Mouse (Mus musculus): ENCODE measurements around the gene Cbarp. TPM values are rescaled to one million over a fixed set of nuclear protein-coding genes. Genes with fewer than 3 reads are reported as not detected.
"Not testable (repeated sequence)": the region's sequence is repeated elsewhere in the genome, so short reads cannot be mapped to it uniquely, and the experiment has no call there.

Gene Cbarp
- polyA plus RNA-seq, 1 experiment = 1.5 TPM

DNA sequence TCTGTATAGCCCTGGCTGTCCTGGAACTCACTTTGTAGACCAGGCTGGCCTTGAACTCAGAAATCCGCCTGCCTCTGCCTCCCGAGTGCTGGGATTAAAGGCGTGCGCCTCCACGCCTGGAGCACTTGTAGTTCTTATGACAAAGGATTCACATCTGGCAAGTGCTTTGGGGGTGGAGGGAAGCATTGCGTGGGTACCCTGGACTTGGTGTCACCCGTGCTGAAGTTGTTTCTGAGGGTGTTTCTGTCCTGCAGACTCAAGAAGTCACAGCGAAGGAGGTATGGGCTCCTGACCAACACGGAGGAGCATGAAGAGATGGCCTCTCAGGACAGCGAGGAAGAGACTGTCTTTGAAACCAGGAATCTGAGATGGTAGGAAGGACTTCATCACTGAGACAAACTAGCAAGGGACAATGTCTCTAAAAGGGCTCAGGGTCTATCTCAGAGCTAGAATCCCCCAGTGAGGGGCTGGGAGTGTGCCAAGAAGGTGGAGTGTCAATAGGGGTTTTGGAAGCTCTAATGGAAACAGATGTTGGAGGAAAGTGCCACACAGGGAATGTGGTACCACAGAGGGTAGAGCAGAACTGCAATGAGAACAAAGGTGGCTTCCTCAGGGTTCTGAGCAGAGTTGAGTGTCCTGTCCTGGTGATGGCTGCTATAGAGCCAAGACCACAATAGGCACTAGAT lies 33.5 kb upstream of the Cbarp start:
- no peak overlapping the region for H3K27ac ChIP-seq (replicated peaks; ENCODE audit: low read depth, low read length)
- peaks cover 4% of the 10 kb centered on the region; the same call in 1 of the 2 replicates for H3K4me1 ChIP-seq (ENCODE audit: control insufficient read depth, insufficient read depth, insufficient read length, low read length)
- no peak overlapping the region for H3K4me3 ChIP-seq (ENCODE audit: insufficient read depth, low read depth, low read length)

GRCm38 (mm10) chr10:80173358-80173757 lies 32.7 kb upstream of the Cbarp start:
- peak overlapping the region; percentile 82 for H3K4me3 ChIP-seq (ENCODE audit: insufficient read depth, low read depth, low read length)
- peaks cover 4% of the 10 kb centered on the region; the same call in 1 of the 2 replicates for H3K4me1 ChIP-seq (ENCODE audit: control insufficient read depth, insufficient read depth, insufficient read length, low read length)
- H3K27ac ChIP-seq (replicated peaks; ENCODE audit: low read depth, low read length) = peak overlapping the region; percentile 49

- Histone ChIP-seq H3K4me3 (ENCODE audit: insufficient read depth, low read depth, low read length) (peak within 1 kb of the TSS; percentile 82), H3K27ac (replicated peaks; ENCODE audit: low read depth, low read length) (peak within 1 kb of the TSS; percentile 84), H3K4me1 (ENCODE audit: control insufficient read depth, insufficient read depth, insufficient read length, low read length) (peaks cover 4% of the 10 kb centered on the region; the same call in 1 of the 2 replicates)
These were observed 32.1 kb upstream of the Cbarp start, which contains the start of gene 1600002K03Rik for GRCm38 (mm10) chr10:80172527-80173292. 1600002K03Rik (plus strand) TSS chr10:80172944.

GRCm38 (mm10) chr10:80171760-80172526 lies 31.3 kb upstream of the Cbarp start:
- Histone ChIP-seq H3K27ac (replicated peaks; ENCODE audit: low read depth, low read length) (no peak overlapping the region; the same call in 1 of the 2 replicates), H3K4me1 (ENCODE audit: control insufficient read depth, insufficient read depth, insufficient read length, low read length) (peaks cover 4% of the 10 kb centered on the region; the same call in 1 of the 2 replicates), H3K4me3 (ENCODE audit: insufficient read depth, low read depth, low read length) (no peak overlapping the region; the same call in 1 of the 2 replicates)

DNA sequence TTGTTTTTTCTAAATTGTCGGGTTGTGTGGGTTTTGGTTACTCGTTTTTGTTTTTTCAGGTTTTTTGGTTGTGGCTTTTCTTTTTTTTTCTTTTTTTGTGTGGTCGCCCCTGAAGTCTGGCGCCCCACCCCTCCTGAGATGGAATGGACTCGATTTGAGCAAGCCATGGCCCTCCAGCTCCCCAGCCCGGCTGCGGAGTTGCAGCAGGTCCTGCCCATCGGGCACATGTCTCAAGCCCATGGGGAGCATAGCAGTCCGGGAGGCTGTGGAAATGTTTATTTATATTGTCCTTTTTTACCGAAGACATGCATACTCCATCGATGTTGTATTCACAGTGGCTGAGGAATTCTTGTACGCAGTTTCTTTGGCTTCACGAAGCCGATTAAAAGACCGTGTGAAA lies 30.6 kb upstream of the Cbarp start:
- H3K4me3 ChIP-seq (ENCODE audit: insufficient read depth, low read depth, low read length) = no peak overlapping the region
- no peak overlapping the region for H3K27ac ChIP-seq (replicated peaks; ENCODE audit: low read depth, low read length)
- peaks cover 4% of the 10 kb centered on the region; the same call in 1 of the 2 replicates for H3K4me1 ChIP-seq (ENCODE audit: control insufficient read depth, insufficient read depth, insufficient read length, low read length)

GRCm38 (mm10) chr10:80170601-80171021 lies 30.0 kb upstream of the Cbarp start:
- Histone ChIP-seq H3K27ac (replicated peaks; ENCODE audit: low read depth, low read length) (no peak overlapping the region), H3K4me3 (ENCODE audit: insufficient read depth, low read depth, low read length) (no peak overlapping the region), H3K4me1 (ENCODE audit: control insufficient read depth, insufficient read depth, insufficient read length, low read length) (peaks cover 4% of the 10 kb centered on the region; the same call in 1 of the 2 replicates)

GRCm38 (mm10) chr10:80170052-80170451 lies 29.4 kb upstream of the Cbarp start:
- Histone ChIP-seq H3K4me3 (ENCODE audit: insufficient read depth, low read depth, low read length) (no peak overlapping the region), H3K4me1 (ENCODE audit: control insufficient read depth, insufficient read depth, insufficient read length, low read length) (peaks cover 4% of the 10 kb centered on the region; the same call in 1 of the 2 replicates)

GRCm38 (mm10) chr10:80169651-80170050 lies 29.0 kb upstream of the Cbarp start:
- Histone ChIP-seq H3K4me3 (ENCODE audit: insufficient read depth, low read depth, low read length) (no peak overlapping the region), H3K27ac (replicated peaks; ENCODE audit: low read depth, low read length) (no peak overlapping the region), H3K4me1 (ENCODE audit: control insufficient read depth, insufficient read depth, insufficient read length, low read length) (peaks cover 4% of the 10 kb centered on the region; the same call in 1 of the 2 replicates)

More at GRCm38 (mm10) chr10:80170052-80170451, 29.4 kb upstream of the Cbarp start:
- no peak overlapping the region for H3K27ac ChIP-seq (replicated peaks; ENCODE audit: low read depth, low read length)

GRCm38 (mm10) chr10:80169070-80169469 lies 28.4 kb upstream of the Cbarp start:
- no peak overlapping the region for H3K27ac ChIP-seq (replicated peaks; ENCODE audit: low read depth, low read length)
- no peak overlapping the region for H3K4me3 ChIP-seq (ENCODE audit: insufficient read depth, low read depth, low read length)
- peaks cover 7% of the 10 kb centered on the region; the same call in 1 of the 2 replicates for H3K4me1 ChIP-seq (ENCODE audit: control insufficient read depth, insufficient read depth, insufficient read length, low read length)

GRCm38 (mm10) chr10:80168038-80168661 lies 27.5 kb upstream of the Cbarp start:
- Histone ChIP-seq H3K4me3 (ENCODE audit: insufficient read depth, low read depth, low read length) (peak overlapping the region; percentile 87), H3K27ac (replicated peaks; ENCODE audit: low read depth, low read length) (peak overlapping the region; percentile 82), H3K4me1 (ENCODE audit: control insufficient read depth, insufficient read depth, insufficient read length, low read length) (peaks cover 12% of the 10 kb centered on the region; the same call in 1 of the 2 replicates)

DNA sequence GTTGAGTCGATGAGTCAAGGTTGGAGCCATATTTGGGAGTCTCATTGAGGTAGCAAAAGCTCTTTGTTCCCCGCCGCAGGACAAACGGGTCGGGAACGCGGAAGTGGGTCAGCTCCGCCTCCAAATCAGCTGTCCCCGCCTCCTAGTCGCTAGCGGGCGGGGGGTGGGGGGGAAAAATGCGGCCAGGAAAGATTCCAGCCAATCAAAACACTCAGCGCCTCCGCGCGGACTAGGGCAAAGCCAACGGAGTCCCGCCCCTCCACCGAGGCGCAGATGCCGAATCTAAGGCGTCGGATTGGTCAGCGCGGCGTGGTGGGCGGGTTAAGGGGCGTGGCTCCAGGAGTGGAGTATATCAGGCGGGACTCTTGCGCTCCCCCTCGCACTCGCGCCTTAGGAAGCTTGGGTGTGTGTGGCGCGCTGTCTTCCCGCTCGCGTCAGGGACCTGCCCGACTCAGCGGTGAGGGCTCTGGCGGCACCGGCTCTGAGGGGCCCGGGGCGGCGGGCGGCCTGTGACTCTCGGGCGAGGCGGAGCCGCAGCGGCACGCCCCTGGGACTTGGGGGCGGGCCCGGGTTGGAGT lies 26.9 kb upstream of the Cbarp start:
- H3K4me1 ChIP-seq (ENCODE audit: control insufficient read depth, insufficient read depth, insufficient read length, low read length) = peaks cover 12% of the 10 kb centered on the region; the same call in 1 of the 2 replicates
- peak overlapping the region; percentile 87 for H3K4me3 ChIP-seq (ENCODE audit: insufficient read depth, low read depth, low read length)
- H3K27ac ChIP-seq (replicated peaks; ENCODE audit: low read depth, low read length) = peak overlapping the region; percentile 82

DNA sequence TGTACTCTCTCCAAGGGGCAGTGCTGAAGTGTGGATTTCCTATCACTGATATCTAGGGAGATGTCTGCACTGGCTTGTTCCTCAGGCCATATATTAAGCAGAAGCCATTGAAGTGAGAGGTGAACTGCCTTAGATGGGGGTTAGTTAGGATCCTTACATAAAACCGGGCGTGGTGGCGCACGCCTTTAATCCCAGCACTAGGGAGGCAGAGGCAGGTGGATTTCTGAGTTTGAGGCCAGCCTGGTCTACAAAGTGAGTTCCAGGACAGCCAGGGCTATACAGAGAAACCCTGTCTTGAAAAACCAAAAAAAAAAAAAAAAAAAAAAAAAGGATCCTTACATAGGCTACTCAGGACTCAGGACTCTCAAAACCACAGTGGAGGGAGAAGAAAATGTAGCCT lies 25.5 kb upstream of the Cbarp start:
- not testable (repeated sequence) for H3K4me3 ChIP-seq (ENCODE audit: insufficient read depth, low read depth, low read length); H3K27ac ChIP-seq (replicated peaks; ENCODE audit: low read depth, low read length)
- H3K4me1 ChIP-seq (ENCODE audit: control insufficient read depth, insufficient read depth, insufficient read length, low read length) = peaks cover 18% of the 10 kb centered on the region

DNA sequence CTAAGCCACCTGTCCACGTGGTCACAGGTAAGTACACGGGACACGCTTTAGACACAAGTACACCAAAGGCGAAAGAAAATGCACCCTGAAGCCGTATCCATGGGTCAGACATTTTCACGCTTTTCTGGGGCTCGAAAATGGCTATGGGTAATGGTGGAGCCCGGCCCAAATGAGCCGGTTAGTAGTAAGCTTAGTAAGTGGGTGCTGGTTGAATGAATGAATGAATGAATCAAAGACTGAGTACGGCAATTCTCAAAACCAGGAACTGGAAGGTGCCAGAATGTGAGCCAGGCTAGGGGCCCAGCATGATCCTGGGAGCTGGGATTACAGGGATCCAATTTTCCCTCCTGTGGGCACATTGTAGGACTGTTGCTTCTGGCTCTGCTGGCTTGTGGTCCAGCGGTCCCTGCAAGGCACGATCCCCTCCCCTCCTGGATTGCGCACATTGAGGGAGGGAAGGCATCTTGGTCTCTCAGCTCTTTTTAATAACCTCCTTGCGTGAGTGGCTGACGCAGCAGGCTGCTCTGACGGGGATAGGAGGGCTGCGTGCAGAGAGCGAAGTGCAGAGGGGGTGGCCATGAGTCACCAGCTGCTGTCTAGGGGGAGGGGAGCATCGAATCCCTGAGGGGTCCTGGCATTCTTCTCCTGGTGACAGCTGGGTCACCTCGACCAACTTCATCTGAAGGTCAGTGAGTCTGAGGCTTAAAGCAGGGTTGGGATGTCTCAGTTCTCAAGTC lies 24.9 kb upstream of the Cbarp start, which contains the start of gene Cirbp:
Gene Cirbp, plus strand, starts transcription at position 594 of the 737 bp plus-strand sequence.
- peak within 1 kb of the TSS; percentile 68 for H3K27ac ChIP-seq (replicated peaks; ENCODE audit: low read depth, low read length)
- peak within 1 kb of the TSS; percentile 52 for H3K4me3 ChIP-seq (ENCODE audit: insufficient read depth, low read depth, low read length)
- peaks cover 20% of the 10 kb centered on the region for H3K4me1 ChIP-seq (ENCODE audit: control insufficient read depth, insufficient read depth, insufficient read length, low read length)
